Mouse (Mus musculus) CH12.LX (cell line): ENCODE data around the gene March2.

Experiments used
- CTCF ChIP-seq, 2 experiments: IDR thresholded peaks in 1 of 2; conservative IDR thresholded peaks in 1 of 2; 2 replicates each; pipeline ENCODE4 v1.5.1; 2011 to 2012; ENCODE audit warnings: low read depth in 2 of 2, low read length in 2 of 2, improper control_type of control experiment in 1 of 2, inconsistent platforms in 1 of 2, mild to moderate bottlenecking in 1 of 2, moderate library complexity in 1 of 2
- EP300 ChIP-seq: IDR thresholded peaks from 2 replicates; pipeline ENCODE4 v1.6.1; 2011; ENCODE audit warnings: low read length, improper control_type of control experiment
- MEF2A ChIP-seq: IDR thresholded peaks from 2 replicates; pipeline ENCODE4 v1.6.1; 2014; ENCODE audit warnings: low read depth, mild to moderate bottlenecking, inconsistent platforms, low read length, improper control_type of control experiment, borderline replicate concordance
- POLR2A ChIP-seq: IDR thresholded peaks from 2 replicates; pipeline ENCODE4 v1.6.1; 2011; ENCODE audit warnings: low read depth, mild to moderate bottlenecking, improper control_type of control experiment, low read length
- TCF12 ChIP-seq: IDR thresholded peaks from 2 replicates; pipeline ENCODE4 v1.6.1; 2014; ENCODE audit warnings: low read depth, mild to moderate bottlenecking, inconsistent platforms, low read length, improper control_type of control experiment
- USF1 ChIP-seq: IDR thresholded peaks from 2 replicates; pipeline ENCODE4 v1.6.1; 2014; ENCODE audit warnings: low read depth, mild to moderate bottlenecking, inconsistent platforms, low read length, improper control_type of control experiment
- ZC3H11A ChIP-seq: IDR thresholded peaks from 2 replicates; pipeline ENCODE4 v1.6.1; 2012; ENCODE audit warnings: low read depth, mild to moderate bottlenecking, inconsistent platforms, low read length, improper control_type of control experiment

DNA sequence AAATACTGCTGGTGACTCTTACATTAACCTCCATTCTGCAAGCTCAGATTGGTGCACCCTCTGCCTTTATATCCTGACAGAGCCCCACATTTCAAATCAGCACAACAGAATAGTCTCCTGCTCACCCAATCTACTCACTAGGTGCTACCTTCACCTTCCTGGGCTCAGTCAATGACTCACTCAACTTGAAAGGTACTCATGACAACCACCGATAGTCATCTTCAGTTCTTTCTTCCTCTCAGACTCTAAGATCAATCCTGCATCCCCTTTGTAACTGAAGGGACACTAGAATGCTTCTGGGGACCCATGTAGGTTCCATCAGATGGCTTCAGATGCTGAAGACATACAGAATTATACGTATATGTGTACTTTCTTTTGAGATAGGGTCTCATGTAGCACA, 33.8 kb upstream of the March2 start:
- TF ChIP-seq ZC3H11A (no peak), USF1 (no peak), EP300 (no peak), POLR2A (no peak), CTCF (conservative IDR thresholded peaks at IDR 0.05 in 1 of 2, IDR thresholded peaks at IDR 0.05 in 1 of 2; ENCODE audit: low read depth in 2 of 2, low read length in 2 of 2) (no peak), TCF12 (no peak), MEF2A (no peak)
